ENCODE assay signal across 7 mouse cellular contexts in the genomic region with DNA sequence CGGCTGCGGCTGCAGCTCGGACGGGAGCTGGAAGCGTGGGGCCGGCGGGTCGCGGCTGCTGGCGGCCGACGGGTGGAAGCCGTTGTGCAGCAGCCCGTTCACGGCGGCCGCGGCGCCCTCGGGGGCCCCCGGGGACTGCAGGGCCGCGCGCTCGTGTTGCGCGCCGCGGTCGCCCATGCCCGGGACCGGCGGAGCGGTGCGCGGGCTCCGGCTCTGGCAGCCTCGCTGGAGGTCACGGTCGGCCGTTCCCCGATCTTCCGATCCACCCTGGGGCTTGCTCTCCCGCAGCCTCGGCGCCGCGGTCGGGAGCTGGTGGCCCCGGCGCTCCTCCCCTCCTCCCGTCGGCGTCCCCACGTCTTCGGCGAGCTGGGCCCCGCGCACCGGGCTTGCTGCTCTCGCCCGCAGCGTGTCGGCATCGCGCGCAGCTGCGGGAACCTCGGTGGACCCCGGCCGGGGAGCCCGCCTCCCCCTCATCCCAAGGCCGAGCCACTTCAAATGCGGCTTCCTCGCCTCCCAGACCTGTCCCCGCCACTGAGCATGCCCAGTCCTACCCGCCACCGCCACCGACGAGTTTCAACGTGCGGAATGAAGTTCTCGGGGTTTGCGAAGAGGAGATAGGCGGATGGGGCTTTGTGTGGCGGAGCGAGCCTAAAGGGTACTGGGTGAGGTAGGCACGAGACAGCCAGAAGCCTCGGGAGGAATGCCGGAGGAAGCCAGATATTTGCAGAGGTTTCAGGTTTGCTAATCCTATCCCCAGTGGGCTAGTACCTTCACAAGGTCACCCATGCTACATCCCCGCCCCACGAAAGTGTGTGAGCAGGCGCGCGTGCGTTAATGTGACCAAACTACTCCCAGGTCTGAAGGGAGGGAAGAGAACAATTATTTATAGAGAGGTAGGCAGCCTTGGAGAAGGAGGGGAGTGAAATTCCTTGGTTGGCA. TPM values are rescaled to one million over a fixed set of nuclear protein-coding genes. Genes with fewer than 3 reads are reported as not detected.
DNase-seq lines count a peak whose midpoint lies in the region; ATAC-seq and TF ChIP-seq lines count a peak whose summit lies in the region.

A gene (minus strand): TSS at position 853 of the 939 bp plus-strand sequence.

- H3K4me2 ChIP-seq in intestine, embryonic 16.5 days (ENCODE audit: low read depth, low read length) = peak within 1 kb of the TSS; percentile 79

- peak; percentile 69 for TF ChIP-seq POLR2A in cortical plate, adult 2 months (IDR thresholded peaks at IDR 0.05; ENCODE audit: extremely low read depth, insufficient read depth, low read length)
- peak; percentile 34; the same call in 1 of the 2 replicates for TF ChIP-seq POLR2A in small intestine, adult 2 months (IDR thresholded peaks at IDR 0.05; ENCODE audit: low read depth, low read length)

- TF ChIP-seq CTCF in cortical plate, adult 2 months (IDR thresholded peaks at IDR 0.05; ENCODE audit: extremely low read depth, insufficient read depth, low read length) = no peak
- TF ChIP-seq CTCF in small intestine, adult 2 months (IDR thresholded peaks at IDR 0.05; ENCODE audit: extremely low read depth, insufficient read length, insufficient replicate concordance, low read depth, low read length) = no peak

- H3K4me3 ChIP-seq in cortical plate, adult 2 months (ENCODE audit: insufficient read depth, low read length) = peak within 1 kb of the TSS; percentile 50
- H3K4me3 ChIP-seq in intestine, embryonic 16.5 days (ENCODE audit: low read length) = peak within 1 kb of the TSS; percentile 92
- peak within 1 kb of the TSS; percentile 94 for H3K4me3 ChIP-seq in midbrain, embryonic 10.5 days
- H3K4me3 ChIP-seq in small intestine, adult 2 months (ENCODE audit: low read depth, low read length) = peak within 1 kb of the TSS; percentile 92

- peak; percentile 52 for ATAC-seq in intestine, embryonic 16.5 days

- intact Hi-C loops in gastrocnemius, postnatal 36 days (cut with DNase I) = loop anchor here (5.0 kb wide), 2 partner anchors 43 to 52 kb away; a partner anchor contains a TSS
- intact Hi-C loops in left cerebral cortex, postnatal 36 days (cut with DNase I) = loop anchor here (1.0 to 2.0 kb wide), 2 partner anchors 42 to 53 kb away; no protein-coding TSS in a partner anchor

- peak; percentile 85 to 95 for DNase-seq in adrenal gland, adult (ENCODE audit: inconsistent age in 2 of 2, low spot score in 1 of 2)
- DNase-seq in gastrocnemius, postnatal 36 days = peak; percentile 27 to 56
- DNase-seq in left cerebral cortex, postnatal 36 days (ENCODE audit: low spot score in 2 of 2) = peak; percentile 85 to 86
- peak; percentile 84 for DNase-seq in midbrain, embryonic 10.5 days (ENCODE audit: low spot score)

- H3K9ac ChIP-seq in intestine, embryonic 16.5 days (ENCODE audit: low read depth, low read length) = peak within 1 kb of the TSS; percentile 98

- no peaks in the 10 kb centered on the region for H3K9me3 ChIP-seq in intestine, embryonic 16.5 days (ENCODE audit: control insufficient read depth, low read length)
- no peaks in the 10 kb centered on the region for H3K9me3 ChIP-seq in midbrain, embryonic 10.5 days (replicated peaks)

- H3K36me3 ChIP-seq in intestine, embryonic 16.5 days (ENCODE audit: control insufficient read depth, insufficient read depth, low read length) = no peaks in the 10 kb centered on the region
- no peaks in the 10 kb centered on the region for H3K36me3 ChIP-seq in midbrain, embryonic 10.5 days
- no peaks in the 10 kb centered on the region for H3K36me3 ChIP-seq in small intestine, adult 2 months (ENCODE audit: control insufficient read depth, insufficient read depth, low read length)

- peaks cover 2% of the 10 kb centered on the region; the same call in 1 of the 2 replicates for H3K4me1 ChIP-seq in cortical plate, adult 2 months (ENCODE audit: control insufficient read depth, insufficient read depth, low read length)
- H3K4me1 ChIP-seq in intestine, embryonic 16.5 days (ENCODE audit: control insufficient read depth, insufficient read depth, low read length) = peaks cover 13% of the 10 kb centered on the region
- H3K4me1 ChIP-seq in midbrain, embryonic 10.5 days = peaks cover 23% of the 10 kb centered on the region
- no peaks in the 10 kb centered on the region; the same call in 1 of the 2 replicates for H3K4me1 ChIP-seq in small intestine, adult 2 months (ENCODE audit: control insufficient read depth, insufficient read depth, insufficient read length, low read length)

- H3K27me3 ChIP-seq in intestine, embryonic 16.5 days (replicated peaks; ENCODE audit: control insufficient read depth, insufficient read depth, low read length) = no peaks in the 10 kb centered on the region
- no peaks in the 10 kb centered on the region for H3K27me3 ChIP-seq in midbrain, embryonic 10.5 days (ENCODE audit: low read depth, poor library complexity, severe bottlenecking)
- no peaks in the 10 kb centered on the region for H3K27me3 ChIP-seq in small intestine, adult 2 months (ENCODE audit: control insufficient read depth, insufficient read depth, low read length)

- peak within 1 kb of the TSS; percentile 98 for H3K27ac ChIP-seq in cortical plate, adult 2 months (ENCODE audit: insufficient read depth, low read length)
- peak within 1 kb of the TSS; percentile 99 for H3K27ac ChIP-seq in intestine, embryonic 16.5 days (ENCODE audit: low read length)
- H3K27ac ChIP-seq in midbrain, embryonic 10.5 days (replicated peaks) = peak within 1 kb of the TSS; percentile 98
- H3K27ac ChIP-seq in small intestine, adult 2 months (ENCODE audit: insufficient read depth, low read depth, low read length) = peak within 1 kb of the TSS; percentile 92

- under 1% methylated on average over 82 of the region's 96 CpGs for WGBS in intestine, embryonic 16.5 days
- under 1% methylated on average over 89 of the region's 96 CpGs for WGBS in midbrain, embryonic 10.5 days
- under 1% methylated on average over 96 of the region's 96 CpGs for WGBS in small intestine, adult 2 months

RNA-seq across cellular contexts. Expression of the gene that starts here (rescaled TPM):
- polyA plus RNA-seq in cortical plate, adult 2 months (2012; rRNA removed) = 6.8 and 7.0 TPM in 2 replicates
- total RNA-seq in gastrocnemius, postnatal 36 days (2021) = 10 to 100 TPM; 11.3 to 20.5 TPM
- 6.7 and 7.9 TPM in 2 replicates for polyA plus RNA-seq in intestine, embryonic 16.5 days (2015; fragmentation: Nextera tagmentation; extraction: Ambion mirVana)
- total RNA-seq in left cerebral cortex, postnatal 36 days (2021) = 10 to 100 TPM; 20.8 to 23.5 TPM
- polyA plus RNA-seq in midbrain, embryonic 10.5 days (2016; fragmentation: Nextera tagmentation; extraction: Ambion mirVana) = 6.3 and 6.5 TPM in 2 replicates
- polyA plus RNA-seq in small intestine, adult 2 months (2012; rRNA removed) = 1.0 and 1.1 TPM in 2 replicates

Comparison
In these comparisons a context has a peak if more than half of its experiments do, and no peak if none do; other contexts are left out.
1. Peak in every context shown above with its lines: DNase-seq, ATAC-seq, H3K4me3 ChIP-seq and H3K27ac ChIP-seq.